Mouse (Mus musculus) left cerebral cortex, adult 9 months (tissue): ENCODE data around the gene Rae1.

ENCODE experiments used
- DNase-seq, 2 experiments: peaks; one replicate each; pipeline ENCODE4 v3.0.0; 2022; ENCODE audit warnings: low spot score in 2 of 2

Gene Rae1

DNA sequence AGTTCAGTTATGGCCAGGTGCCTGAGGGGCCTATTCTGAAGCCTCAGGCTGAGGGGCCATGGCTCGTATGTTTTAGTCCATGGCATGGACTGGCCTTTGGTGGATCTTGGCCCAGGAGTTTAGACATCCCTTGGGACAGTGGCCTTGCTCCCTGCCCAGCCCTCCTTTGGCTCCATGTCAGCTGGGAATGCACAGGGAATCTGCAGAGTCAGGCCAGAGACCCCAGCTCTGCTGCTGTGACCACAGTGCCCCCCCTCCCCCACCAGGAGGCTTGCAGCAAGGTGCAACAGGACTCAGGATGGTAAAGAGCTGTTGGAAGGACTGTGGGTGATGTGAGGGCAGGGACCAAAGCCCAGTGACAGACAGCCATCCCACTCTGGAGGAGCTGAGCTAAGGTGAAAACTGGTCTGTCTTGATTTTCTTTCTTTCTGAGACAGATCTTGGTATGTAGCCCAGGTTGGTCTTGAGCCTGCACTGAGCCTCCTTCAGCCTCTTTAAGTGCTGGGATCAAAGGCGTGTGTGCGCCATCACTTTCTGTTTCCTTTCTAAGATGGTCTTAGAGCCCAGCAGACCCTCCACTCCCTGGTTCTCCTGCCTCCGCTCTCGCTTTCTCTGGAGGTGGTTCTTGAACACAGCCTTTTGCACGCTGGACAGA, 27.4 kb downstream of the Rae1 start:
- no peak for DNase-seq

GRCm38 (mm10) chr2:173027824-173028495, 28.0 kb downstream of the Rae1 start:
- DNase-seq, result no peak

GRCm38 (mm10) chr2:173028508-173029031, 28.7 kb downstream of the Rae1 start:
- DNase-seq, result no peak

DNA sequence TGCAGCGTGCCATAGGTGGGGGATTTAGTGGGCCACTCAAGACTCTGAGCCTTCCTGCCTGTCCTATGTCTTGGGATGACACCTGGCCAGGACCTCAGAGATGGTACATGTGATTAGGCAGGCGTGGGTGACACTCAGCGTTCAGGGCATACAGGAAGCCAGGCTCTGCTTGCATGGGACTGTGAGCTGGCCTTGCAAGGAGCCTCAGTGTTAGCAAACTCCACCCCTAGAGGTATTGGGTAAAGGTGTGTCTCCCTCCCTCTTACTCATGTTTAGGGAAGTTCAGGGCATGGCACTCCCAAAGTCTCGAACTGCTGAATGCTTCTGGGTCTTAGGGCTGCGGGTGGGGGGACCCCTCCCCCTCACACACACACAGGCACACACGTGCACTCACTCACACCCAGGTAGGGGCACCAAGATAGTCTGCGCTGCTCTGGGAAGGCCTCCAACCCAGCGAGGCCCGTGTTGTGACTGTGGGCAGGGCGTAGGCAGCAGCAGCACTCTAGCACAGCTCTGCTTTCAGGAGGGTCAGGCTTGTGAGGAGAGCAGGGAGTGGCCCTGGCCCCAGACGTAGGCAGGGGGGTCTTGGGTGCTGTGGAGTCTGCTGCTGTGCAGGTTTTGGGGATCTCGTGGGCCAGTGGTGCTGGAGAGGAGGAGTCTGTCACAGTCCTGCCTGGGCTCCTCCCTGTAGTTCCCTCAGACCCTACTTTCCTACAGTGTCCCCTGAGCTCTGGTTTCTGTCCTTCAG, 30.8 kb downstream of the Rae1 start:
- no peak for DNase-seq

DNA sequence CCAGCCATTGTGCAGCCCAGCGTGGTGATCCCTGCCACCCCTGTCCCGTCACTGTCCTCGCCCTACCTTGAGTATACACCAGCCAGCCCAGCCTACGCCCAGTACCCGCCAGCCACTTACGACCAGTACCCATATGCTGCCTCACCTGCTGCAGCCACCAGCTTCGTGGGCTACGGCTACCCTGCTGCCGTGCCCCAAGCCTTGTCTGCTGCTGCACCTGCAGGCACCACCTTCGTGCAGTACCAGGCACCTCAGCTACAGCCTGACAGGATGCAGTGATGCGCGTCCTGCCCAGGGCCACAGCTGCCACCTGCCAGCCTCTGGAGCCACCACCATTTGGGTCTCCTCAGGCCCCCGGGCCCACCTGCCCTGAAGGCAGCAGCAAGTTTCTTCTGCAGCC, 33.6 kb downstream of the Rae1 start:
- DNase-seq, result no peak

GRCm38 (mm10) chr2:173034998-173035397, 35.1 kb downstream of the Rae1 start:
- DNase-seq, result no peak

DNA sequence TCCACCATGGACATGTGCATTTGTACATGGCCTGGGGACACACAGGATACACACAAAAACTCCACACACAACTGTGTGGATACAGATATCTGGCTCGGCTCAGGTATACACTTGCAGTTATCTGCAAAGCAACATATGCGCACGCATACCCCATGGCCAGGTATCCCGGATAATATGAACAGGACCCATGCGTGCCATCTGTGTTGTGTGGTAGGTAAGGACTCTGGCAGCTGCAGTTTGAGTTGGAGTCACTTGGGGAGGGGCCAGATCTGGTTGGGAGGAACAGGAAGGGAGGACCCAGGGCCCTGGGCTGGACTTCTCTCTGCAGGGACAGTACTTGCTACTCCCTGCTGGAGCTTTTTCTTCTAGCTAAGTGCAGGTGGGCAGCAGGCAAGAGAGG, 35.7 kb downstream of the Rae1 start:
- no peak for DNase-seq

DNA sequence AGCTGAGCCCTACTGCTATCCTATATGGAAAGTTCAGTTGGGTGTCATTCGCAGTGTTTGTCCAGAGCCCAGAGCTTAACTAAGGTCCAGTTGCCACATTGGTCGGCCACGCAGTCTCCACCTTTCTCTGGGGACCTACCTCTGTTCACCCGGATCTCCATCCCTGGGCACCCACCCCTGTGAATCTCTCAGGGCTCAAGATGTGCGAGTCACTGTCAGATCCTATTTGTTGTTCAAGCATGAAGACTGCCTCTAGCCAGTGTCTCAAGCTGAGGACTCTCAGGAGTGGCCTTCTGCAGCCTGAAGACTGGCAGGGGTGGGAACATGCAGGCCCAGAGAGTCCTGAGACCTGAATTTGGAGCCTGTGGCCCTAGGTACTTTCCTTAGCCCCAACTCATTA, 36.1 kb downstream of the Rae1 start:
- no peak for DNase-seq

GRCm38 (mm10) chr2:173036611-173037010, 36.7 kb downstream of the Rae1 start:
- no peak for DNase-seq

DNA sequence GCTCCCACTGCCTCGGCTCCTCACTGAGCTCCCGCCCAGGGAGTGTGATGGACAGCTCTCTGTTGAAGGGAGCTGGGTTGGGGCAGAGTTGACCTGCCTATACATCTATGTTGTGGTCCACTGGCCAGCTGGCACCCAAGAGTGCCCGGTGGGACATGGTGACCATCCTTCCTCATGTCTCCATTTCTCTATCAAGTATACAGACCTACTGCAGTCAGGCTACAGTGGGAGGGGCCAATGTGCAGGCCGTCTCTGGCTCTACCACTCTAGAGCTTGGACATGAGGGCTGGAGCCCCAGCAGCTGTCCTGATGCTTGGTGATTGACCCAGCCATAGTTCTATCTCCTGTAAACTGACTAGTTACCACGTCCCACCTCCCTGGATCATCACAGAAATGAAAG, 37.4 kb downstream of the Rae1 start:
- DNase-seq, result no peak

GRCm38 (mm10) chr2:173037827-173038607, 38.1 kb downstream of the Rae1 start:
- DNase-seq, result no peak

DNA sequence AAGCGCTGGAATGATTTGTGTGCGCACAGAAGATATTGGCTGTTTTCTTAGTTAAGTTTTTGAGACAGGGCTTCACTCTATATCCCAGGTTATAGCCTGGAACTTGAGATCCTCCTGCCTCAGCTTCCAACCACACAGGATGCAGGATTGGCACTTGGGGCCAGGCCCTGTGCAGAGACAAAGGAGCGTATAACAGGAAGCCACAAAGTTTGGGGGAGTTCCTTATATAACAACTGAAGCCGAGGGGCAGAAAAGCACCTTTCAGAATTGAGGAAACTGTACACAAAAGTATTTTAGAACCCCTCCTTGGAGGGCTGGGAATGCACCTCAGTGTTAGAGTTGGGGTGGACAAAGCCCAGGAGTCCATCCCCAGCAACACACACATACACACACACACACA, 39.1 kb downstream of the Rae1 start:
- DNase-seq, result no peak

- no peak for DNase-seq
Observed at GRCm38 (mm10) chr2:173040803-173041202, 40.9 kb downstream of the Rae1 start.

- no peak for DNase-seq
Observed at GRCm38 (mm10) chr2:173041242-173041641, 41.3 kb downstream of the Rae1 start.

DNA sequence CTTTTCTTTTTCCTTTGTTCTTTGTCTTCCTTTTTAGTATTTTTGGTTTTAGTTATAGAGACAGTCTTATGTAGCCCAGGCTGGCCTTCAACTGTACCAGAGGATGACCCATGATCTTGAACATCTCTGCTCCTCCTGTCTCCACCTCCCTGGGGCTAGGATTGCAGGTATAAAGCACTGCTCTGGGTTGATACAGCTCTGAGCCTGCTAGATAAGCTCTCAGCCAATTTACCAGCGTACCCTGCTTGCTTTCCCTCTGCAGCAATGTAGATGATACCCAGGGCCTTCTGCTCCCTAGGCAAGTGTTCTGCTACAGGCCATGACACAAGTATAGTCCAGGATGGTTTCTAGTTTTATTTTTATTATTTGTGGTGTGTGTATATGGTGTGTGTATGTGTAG, 42.0 kb downstream of the Rae1 start:
- DNase-seq, result no peak

DNA sequence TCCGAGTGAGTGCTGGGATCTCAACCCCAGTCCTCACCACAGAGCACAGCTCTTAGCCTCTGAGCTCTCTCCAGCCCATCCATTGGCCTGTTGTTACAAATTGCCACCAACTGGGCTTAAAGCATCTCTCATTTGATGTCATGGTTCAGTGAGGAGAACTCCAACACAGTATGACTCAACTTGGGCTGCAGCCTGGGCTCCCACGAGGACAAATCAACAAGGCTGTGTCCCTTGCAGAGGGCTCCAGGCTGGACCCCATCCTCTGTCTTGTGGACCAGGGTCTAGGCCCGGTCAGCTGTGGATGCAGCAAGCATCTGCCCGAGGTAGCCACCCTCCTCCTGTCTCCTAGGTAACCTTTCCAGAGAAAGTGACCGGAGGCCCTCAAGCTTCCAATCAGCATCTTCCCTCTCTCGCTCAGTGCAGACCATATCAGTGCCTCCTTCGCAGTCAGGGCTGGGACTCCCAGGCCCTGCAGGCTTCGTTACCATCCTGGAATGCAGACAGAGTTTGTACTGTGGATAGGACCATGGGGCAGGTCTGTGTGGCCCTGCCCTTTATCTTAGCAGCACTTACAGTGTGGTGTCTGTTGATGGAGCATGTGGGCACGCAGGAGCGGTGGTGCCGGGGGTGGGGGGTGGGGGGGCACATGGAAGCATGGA, 42.7 kb downstream of the Rae1 start:
- no peak for DNase-seq

- DNase-seq, result no peak
Observed at GRCm38 (mm10) chr2:173044198-173044970, 44.5 kb downstream of the Rae1 start.

DNA sequence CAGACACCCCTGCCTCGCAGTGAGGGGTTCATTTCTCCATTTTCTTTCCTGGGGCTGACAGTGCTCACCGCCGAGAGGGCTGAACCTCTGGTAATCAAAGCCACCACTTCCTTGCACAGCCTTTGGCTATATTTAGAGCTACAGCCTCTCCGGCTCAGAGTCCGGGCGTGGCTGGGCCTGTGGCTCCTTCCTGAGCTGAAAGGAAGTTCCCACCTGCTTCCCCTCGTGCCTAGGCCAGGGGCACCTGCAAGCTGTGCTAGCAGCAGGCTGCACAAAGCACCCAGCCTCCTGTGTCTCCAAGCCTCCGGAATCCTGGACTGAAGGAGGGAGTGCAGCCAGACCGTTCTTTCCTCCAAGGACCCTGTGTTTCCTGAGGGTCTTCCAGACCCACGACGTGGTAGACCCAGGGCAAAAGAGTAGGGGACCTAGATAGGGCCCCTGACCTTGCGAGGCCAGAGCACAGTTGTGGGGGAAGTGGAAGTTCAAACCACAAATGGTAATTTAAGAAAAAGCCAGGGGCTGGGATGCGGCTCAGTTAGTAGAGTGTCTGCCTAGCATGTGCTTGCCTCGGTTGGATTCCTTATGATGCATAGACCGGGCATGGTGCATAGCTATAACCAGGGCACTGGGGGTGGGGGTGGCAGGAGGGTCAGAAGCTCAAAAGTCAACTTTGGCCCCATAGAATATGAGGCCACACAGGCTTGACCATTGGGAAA, 46.8 kb downstream of the Rae1 start:
- DNase-seq, result no peak

GRCm38 (mm10) chr2:173047471-173047870, 47.6 kb downstream of the Rae1 start:
- no peak for DNase-seq
